Mouse (Mus musculus): Measurements from ENCODE around the gene Gm17364. TPM values are rescaled to one million over a fixed set of nuclear protein-coding genes. Genes with fewer than 3 reads are reported as not detected.

Gm17364 gene
- not detected in 2 replicates for polyA plus RNA-seq (2015; fragmentation: Nextera tagmentation; extraction: Ambion mirVana)

DNA sequence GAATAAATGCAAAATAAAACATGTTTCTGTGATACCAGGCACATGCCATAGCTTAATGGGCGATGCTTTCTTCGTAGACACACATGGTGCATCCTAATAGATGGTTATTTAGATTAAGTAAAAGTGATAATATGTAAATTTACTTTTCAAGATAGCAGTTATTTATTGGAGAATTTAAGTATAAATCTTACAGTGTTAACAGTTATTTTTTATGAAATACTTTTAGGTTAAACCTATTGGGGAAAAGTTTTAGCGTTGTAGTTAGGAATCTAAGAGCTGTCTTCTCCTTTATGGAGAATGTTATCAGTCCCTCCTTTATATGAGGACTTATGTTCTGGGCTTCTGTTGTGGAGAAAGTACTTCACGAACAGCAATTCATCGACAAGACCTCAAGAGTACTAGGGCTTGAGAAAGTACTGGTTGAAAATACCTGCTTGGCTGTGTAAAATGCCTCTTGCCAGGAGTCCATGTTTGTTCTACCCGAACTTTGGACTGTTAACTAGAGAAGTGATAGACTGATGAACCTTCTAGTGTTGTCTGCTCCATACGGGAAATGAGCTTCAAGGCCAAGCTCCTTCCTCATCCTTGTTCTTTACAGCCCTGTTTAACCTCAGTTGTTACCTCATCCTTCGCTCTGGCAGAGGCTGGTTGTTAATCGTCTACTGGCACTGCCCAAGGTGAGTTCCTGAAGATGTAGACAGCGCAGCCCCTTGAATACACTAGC is at the start of gene Gm17364:
Gene Gm17364, minus strand, starts transcription at position 51 of the 724 bp plus-strand sequence.

DNA sequence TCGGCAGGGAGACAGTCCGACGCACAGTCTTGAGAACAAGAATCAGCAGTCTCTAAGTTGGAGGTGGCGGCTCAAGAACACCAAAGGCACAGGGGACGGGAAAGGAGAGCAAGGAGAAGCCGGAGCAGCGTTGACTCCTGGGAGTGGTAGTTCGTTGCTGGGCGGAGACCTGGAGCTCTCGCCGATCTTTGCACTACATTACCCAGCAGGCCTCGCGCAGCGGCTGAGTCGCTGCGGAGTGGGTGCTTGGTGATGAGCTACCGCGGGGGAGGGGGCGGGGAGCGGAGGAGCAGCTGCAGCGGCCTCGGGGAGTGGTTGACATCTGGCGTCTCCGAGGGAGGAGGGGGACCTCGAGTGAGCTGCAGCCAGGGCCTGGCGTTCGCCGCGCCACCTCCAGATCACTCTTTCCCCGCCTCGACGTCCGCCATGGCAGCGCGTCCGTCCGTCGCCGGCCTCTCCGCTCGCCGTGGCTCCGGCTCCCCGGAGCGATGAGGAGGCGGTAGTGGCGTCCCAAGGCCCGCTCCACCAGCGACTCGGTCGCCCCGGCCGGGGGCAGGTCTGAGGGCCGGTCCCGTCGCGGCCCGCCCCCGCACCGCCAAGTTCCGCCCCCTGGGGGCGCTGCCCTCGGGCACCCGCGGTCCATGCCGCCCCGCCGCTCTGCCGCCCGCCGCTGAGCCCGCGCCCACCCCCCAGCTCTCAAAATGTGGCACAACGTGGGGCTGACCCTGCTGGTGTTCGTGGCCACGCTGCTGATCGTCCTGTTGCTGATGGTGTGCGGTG is 24.0 kb downstream of the Gm17364 start, which contains the start of gene Smim13:
Gene Smim13, plus strand, starts transcription at position 307 of the 780 bp plus-strand sequence.

Other genes starting within 250 kb of the Gm17364 start
- gene Mak, start 194.3 kb downstream of the Gm17364 start, polyA plus RNA-seq (2015; fragmentation: Nextera tagmentation; extraction: Ambion mirVana) = 0.02 and 0.04 TPM in 2 replicates
- not detected in 2 replicates for gene Gcm2, start 162.9 kb downstream of the Gm17364 start, polyA plus RNA-seq (2015; fragmentation: Nextera tagmentation; extraction: Ambion mirVana)
- not detected in 2 replicates for gene Sycp2l, start 159.7 kb downstream of the Gm17364 start, polyA plus RNA-seq (2015; fragmentation: Nextera tagmentation; extraction: Ambion mirVana)
- gene Elovl2, start 53.6 kb downstream of the Gm17364 start, polyA plus RNA-seq (2015; fragmentation: Nextera tagmentation; extraction: Ambion mirVana) = 0.35 and 0.78 TPM in 2 replicates
- 7.1 and 7.7 TPM in 2 replicates for gene Smim13, start 24.1 kb downstream of the Gm17364 start, polyA plus RNA-seq (2015; fragmentation: Nextera tagmentation; extraction: Ambion mirVana)
- gene Nedd9, start 213.4 kb upstream of the Gm17364 start, polyA plus RNA-seq (2015; fragmentation: Nextera tagmentation; extraction: Ambion mirVana) = 15.9 and 16.9 TPM in 2 replicates